Mouse (Mus musculus): ENCODE measurements around the gene Ppp1r9a. TPM values are rescaled to one million over a fixed set of nuclear protein-coding genes. Genes with fewer than 3 reads are reported as not detected.

Gene Ppp1r9a
- polyA plus RNA-seq, 1 experiment, result 0.13 TPM

DNA sequence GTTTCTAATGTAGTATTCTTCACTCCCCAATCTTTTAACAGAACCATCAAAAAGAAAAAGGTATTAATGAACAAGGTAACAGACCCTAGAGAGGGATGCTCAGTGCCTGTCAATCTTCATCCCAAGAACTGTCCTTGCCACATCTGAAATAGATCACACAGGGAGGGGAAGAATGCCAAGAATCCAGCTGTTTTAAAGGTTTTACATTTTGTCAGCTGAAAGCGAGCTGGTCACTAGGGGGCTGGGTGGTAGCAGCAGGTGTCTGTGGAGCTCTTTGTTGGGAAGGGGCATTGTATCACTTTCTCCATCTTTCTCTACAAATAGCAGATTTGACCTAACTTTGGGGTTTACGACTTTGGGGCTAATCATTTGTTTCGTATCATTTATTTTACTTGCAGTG, 194.6 kb downstream of the Ppp1r9a start:
- H3K36me3 ChIP-seq (ENCODE audit: control insufficient read depth, insufficient read depth), result no peaks in the 10 kb centered on the region
- H3K79me2 ChIP-seq (ENCODE audit: control insufficient read depth, insufficient read depth), result no peaks in the 10 kb centered on the region
- H3K4me3 ChIP-seq, result no peak overlapping the region
- no peak overlapping the region for H3ac ChIP-seq (ENCODE audit: control insufficient read depth, insufficient read length)
- no peaks in the 10 kb centered on the region for H3K27me3 ChIP-seq (ENCODE audit: control insufficient read depth, insufficient read depth, insufficient read length)
- no peak for TF ChIP-seq TCF3 (IDR thresholded peaks at IDR 0.05; ENCODE audit: insufficient read length, low read depth)
- no peak for TF ChIP-seq MAX (IDR thresholded peaks at IDR 0.05; ENCODE audit: low read depth)
- TF ChIP-seq REST (IDR thresholded peaks at IDR 0.05; ENCODE audit: insufficient read depth, insufficient read length), result no peak
- no peak for TF ChIP-seq MYOD1 (IDR thresholded peaks at IDR 0.05; ENCODE audit: control insufficient read depth in 1 of 3, insufficient read length in 2 of 3, low read depth in 2 of 3)
- TF ChIP-seq MYOG (IDR thresholded peaks at IDR 0.05; ENCODE audit: control insufficient read depth in 1 of 3, insufficient read depth in 1 of 3, insufficient read length in 2 of 3, low read depth in 2 of 3), result no peak
- no peak for TF ChIP-seq CEBPB (IDR thresholded peaks at IDR 0.05; ENCODE audit: insufficient read depth, poor library complexity, severe bottlenecking)
- no peak overlapping the region for H3K4me2 ChIP-seq (ENCODE audit: low read depth)

DNA sequence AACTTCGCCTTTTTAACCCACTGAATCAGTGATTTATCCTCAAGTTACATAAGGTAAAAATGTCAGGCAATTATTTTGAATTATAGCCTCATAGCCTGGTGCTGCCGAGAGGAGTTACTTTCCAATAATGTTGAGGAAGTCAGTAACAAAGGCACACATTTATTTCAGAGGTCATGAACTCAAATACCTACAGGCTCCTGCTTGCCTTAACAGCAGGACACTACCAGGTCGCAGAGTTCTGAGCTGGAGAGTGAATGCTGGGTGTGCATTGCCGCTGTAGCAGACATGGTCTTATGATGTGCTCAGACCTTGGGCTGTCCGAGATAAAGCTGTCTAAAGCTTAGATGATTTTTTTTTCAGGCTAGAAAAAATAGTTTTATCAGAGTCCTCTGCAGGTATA, 196.6 kb downstream of the Ppp1r9a start:
- no peaks in the 10 kb centered on the region for H3K79me2 ChIP-seq (ENCODE audit: control insufficient read depth, insufficient read depth)
- no peak overlapping the region for H3K4me2 ChIP-seq (ENCODE audit: low read depth)
- no peak for TF ChIP-seq TCF12 (IDR thresholded peaks at IDR 0.05; ENCODE audit: insufficient read depth, poor library complexity, severe bottlenecking)
- TF ChIP-seq USF1 (IDR thresholded peaks at IDR 0.05; ENCODE audit: low read depth), result no peak
- no peak for TF ChIP-seq CEBPB (IDR thresholded peaks at IDR 0.05; ENCODE audit: insufficient read depth, poor library complexity, severe bottlenecking)
- no peak for TF ChIP-seq E2F4 (IDR thresholded peaks at IDR 0.05; ENCODE audit: insufficient read depth)
- TF ChIP-seq TCF3 (IDR thresholded peaks at IDR 0.05; ENCODE audit: insufficient read length, low read depth), result no peak
- no peak for TF ChIP-seq REST (IDR thresholded peaks at IDR 0.05; ENCODE audit: insufficient read depth, insufficient read length)
- TF ChIP-seq MYOG (IDR thresholded peaks at IDR 0.05; ENCODE audit: control insufficient read depth in 1 of 3, insufficient read depth in 1 of 3, insufficient read length in 2 of 3, low read depth in 2 of 3), result no peak
- TF ChIP-seq MYOD1 (IDR thresholded peaks at IDR 0.05; ENCODE audit: control insufficient read depth in 1 of 3, insufficient read length in 2 of 3, low read depth in 2 of 3), result no peak
- H3ac ChIP-seq (ENCODE audit: control insufficient read depth, insufficient read length), result no peak overlapping the region
- H3K4me3 ChIP-seq, result no peak overlapping the region
- H3K36me3 ChIP-seq (ENCODE audit: control insufficient read depth, insufficient read depth), result no peaks in the 10 kb centered on the region
- no peaks in the 10 kb centered on the region for H3K27me3 ChIP-seq (ENCODE audit: control insufficient read depth, insufficient read depth, insufficient read length)

DNA sequence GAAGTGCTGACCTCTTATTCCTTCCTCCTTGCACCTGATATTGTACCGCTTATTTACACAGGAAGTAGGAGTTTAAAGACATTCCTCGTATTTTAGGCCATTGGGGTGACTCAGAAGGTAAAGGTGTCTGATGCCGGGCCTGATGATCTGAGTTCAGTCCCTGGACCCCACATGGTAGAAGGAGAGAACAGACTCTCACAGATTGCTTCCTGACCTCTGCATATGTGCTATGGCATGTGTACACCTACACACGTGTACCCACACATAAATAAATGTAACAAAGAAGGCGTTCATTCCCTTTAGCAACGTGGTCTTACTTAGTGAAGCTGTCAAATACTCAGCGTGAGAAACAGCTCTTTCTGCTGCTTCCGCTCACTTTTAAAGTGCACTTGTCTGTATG, 197.1 kb downstream of the Ppp1r9a start:
- H3K27me3 ChIP-seq (ENCODE audit: control insufficient read depth, insufficient read depth, insufficient read length), result no peaks in the 10 kb centered on the region
- no peak overlapping the region for H3ac ChIP-seq (ENCODE audit: control insufficient read depth, insufficient read length)
- TF ChIP-seq REST (IDR thresholded peaks at IDR 0.05; ENCODE audit: insufficient read depth, insufficient read length) (no peak), SRF (IDR thresholded peaks at IDR 0.05; ENCODE audit: control insufficient read depth, insufficient read length, low read depth) (no peak), TCF3 (IDR thresholded peaks at IDR 0.05; ENCODE audit: insufficient read length, low read depth) (no peak), POLR2A (IDR thresholded peaks at IDR 0.05; ENCODE audit: insufficient read length, low read depth) (no peak), POLR2AphosphoS2 (IDR thresholded peaks at IDR 0.05; ENCODE audit: insufficient read length, low read depth) (no peak), E2F4 (IDR thresholded peaks at IDR 0.05; ENCODE audit: insufficient read depth) (no peak), MYOG (IDR thresholded peaks at IDR 0.05; ENCODE audit: control insufficient read depth in 1 of 3, insufficient read depth in 1 of 3, insufficient read length in 2 of 3, low read depth in 2 of 3) (no peak), MAX (IDR thresholded peaks at IDR 0.05; ENCODE audit: low read depth) (no peak), CEBPB (IDR thresholded peaks at IDR 0.05; ENCODE audit: insufficient read depth, poor library complexity, severe bottlenecking) (no peak), USF1 (IDR thresholded peaks at IDR 0.05; ENCODE audit: low read depth) (no peak), MYOD1 (IDR thresholded peaks at IDR 0.05; ENCODE audit: control insufficient read depth in 1 of 3, insufficient read length in 2 of 3, low read depth in 2 of 3) (no peak), TCF12 (IDR thresholded peaks at IDR 0.05; ENCODE audit: insufficient read depth, poor library complexity, severe bottlenecking) (no peak)

DNA sequence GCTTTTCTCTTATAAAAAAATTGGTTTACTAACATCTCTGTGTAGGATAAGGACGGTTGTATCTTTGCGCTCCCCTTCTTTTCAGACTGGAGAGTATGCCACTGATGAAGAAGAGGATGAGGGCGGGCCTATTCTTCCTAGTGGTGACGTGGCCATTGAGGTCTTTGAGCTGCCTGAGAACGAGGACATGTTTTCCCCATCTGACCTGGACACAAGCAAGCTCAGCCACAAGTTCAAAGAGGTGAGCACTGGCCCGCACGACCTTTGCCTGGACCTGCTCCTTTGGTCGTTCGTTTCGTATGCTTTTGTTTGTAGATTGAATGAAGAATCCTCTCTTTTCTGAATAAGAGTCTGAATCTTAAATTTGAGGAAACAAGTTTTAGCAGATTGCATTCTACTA, 197.6 kb downstream of the Ppp1r9a start:
- no peak overlapping the region for H3K4me2 ChIP-seq (ENCODE audit: low read depth)
- no peak overlapping the region for H3K4me3 ChIP-seq
- no peaks in the 10 kb centered on the region for H3K36me3 ChIP-seq (ENCODE audit: control insufficient read depth, insufficient read depth)
- H3K27me3 ChIP-seq (ENCODE audit: control insufficient read depth, insufficient read depth, insufficient read length), result no peaks in the 10 kb centered on the region
- no peaks in the 10 kb centered on the region for H3K79me2 ChIP-seq (ENCODE audit: control insufficient read depth, insufficient read depth)
- TF ChIP-seq REST (IDR thresholded peaks at IDR 0.05; ENCODE audit: insufficient read depth, insufficient read length) (no peak), TCF3 (IDR thresholded peaks at IDR 0.05; ENCODE audit: insufficient read length, low read depth) (no peak), CEBPB (IDR thresholded peaks at IDR 0.05; ENCODE audit: insufficient read depth, poor library complexity, severe bottlenecking) (no peak), SRF (IDR thresholded peaks at IDR 0.05; ENCODE audit: control insufficient read depth, insufficient read length, low read depth) (no peak), POLR2A (IDR thresholded peaks at IDR 0.05; ENCODE audit: insufficient read length, low read depth) (no peak), USF1 (IDR thresholded peaks at IDR 0.05; ENCODE audit: low read depth) (no peak), MYOD1 (IDR thresholded peaks at IDR 0.05; ENCODE audit: control insufficient read depth in 1 of 3, insufficient read length in 2 of 3, low read depth in 2 of 3) (no peak), MYOG (IDR thresholded peaks at IDR 0.05; ENCODE audit: control insufficient read depth in 1 of 3, insufficient read depth in 1 of 3, insufficient read length in 2 of 3, low read depth in 2 of 3) (no peak), TCF12 (IDR thresholded peaks at IDR 0.05; ENCODE audit: insufficient read depth, poor library complexity, severe bottlenecking) (no peak), E2F4 (IDR thresholded peaks at IDR 0.05; ENCODE audit: insufficient read depth) (no peak), MAX (IDR thresholded peaks at IDR 0.05; ENCODE audit: low read depth) (no peak), POLR2AphosphoS2 (IDR thresholded peaks at IDR 0.05; ENCODE audit: insufficient read length, low read depth) (no peak)
- H3ac ChIP-seq (ENCODE audit: control insufficient read depth, insufficient read length), result no peak overlapping the region

More for the DNA sequence above, 197.1 kb downstream of the Ppp1r9a start:
- Histone ChIP-seq H3K4me3 (no peak overlapping the region), H3K4me2 (ENCODE audit: low read depth) (no peak overlapping the region), H3K36me3 (ENCODE audit: control insufficient read depth, insufficient read depth) (no peaks in the 10 kb centered on the region), H3K79me2 (ENCODE audit: control insufficient read depth, insufficient read depth) (no peaks in the 10 kb centered on the region)

DNA sequence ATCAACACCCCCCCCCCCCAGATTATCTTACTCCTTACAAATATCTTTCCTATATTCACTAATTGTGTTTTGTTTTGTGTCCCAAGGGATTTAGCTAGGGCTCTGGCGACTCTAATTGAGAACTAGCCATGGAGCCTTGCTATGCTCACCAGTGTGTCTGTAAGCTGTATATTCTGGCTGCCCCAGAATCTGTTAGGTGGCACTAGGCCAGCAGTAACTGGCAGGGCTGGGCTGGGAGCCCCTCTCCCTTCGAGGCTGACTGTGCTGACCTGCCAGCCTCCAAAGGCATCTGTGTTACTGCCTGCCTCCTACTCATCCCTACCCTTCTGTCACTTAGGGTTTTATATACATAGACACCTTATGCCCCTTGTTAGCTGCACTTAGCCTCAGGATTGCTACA, 200.0 kb downstream of the Ppp1r9a start:
- Histone ChIP-seq H3K79me2 (ENCODE audit: control insufficient read depth, insufficient read depth) (no peaks in the 10 kb centered on the region), H3K36me3 (ENCODE audit: control insufficient read depth, insufficient read depth) (no peaks in the 10 kb centered on the region), H3ac (ENCODE audit: control insufficient read depth, insufficient read length) (no peak overlapping the region), H3K27me3 (ENCODE audit: control insufficient read depth, insufficient read depth, insufficient read length) (no peaks in the 10 kb centered on the region), H3K4me2 (ENCODE audit: low read depth) (no peak overlapping the region), H3K4me3 (no peak overlapping the region)
- no peak for TF ChIP-seq CEBPB (IDR thresholded peaks at IDR 0.05; ENCODE audit: insufficient read depth, poor library complexity, severe bottlenecking)
- no peak for TF ChIP-seq POLR2A (IDR thresholded peaks at IDR 0.05; ENCODE audit: insufficient read length, low read depth)
- TF ChIP-seq MYOG (IDR thresholded peaks at IDR 0.05; ENCODE audit: control insufficient read depth in 1 of 3, insufficient read depth in 1 of 3, insufficient read length in 2 of 3, low read depth in 2 of 3), result no peak
- no peak for TF ChIP-seq TCF12 (IDR thresholded peaks at IDR 0.05; ENCODE audit: insufficient read depth, poor library complexity, severe bottlenecking)

Data from myocyte (in vitro differentiated cells).